Mouse (Mus musculus) heart, embryonic 12.5 days (tissue): Measurements from ENCODE around the gene Mmel1. TPM values are rescaled to one million over a fixed set of nuclear protein-coding genes. Genes with fewer than 3 reads are reported as not detected.

Source experiments
- ATAC-seq: fragments of 200-750 bp; cut with Nextera tagmentation; 2 replicates; pipeline ENCODE4 v1.8.0; 2017; ENCODE audit warnings: moderate TSS enrichment, moderate library complexity; ENCODE audit not compliant: insufficient number of reproducible peaks, low FRiP score
- H3K27ac ChIP-seq: fragments of 300-500 bp; sonication (generic); 2 replicates; pipeline ENCODE4 v1.5.1; 2016; ENCODE audit warnings: mild to moderate bottlenecking, moderate library complexity; ENCODE audit not compliant: poor library complexity, severe bottlenecking
- H3K27me3 ChIP-seq: fragments of 300-500 bp; sonication (generic); replicated peaks from 2 replicates; pipeline ENCODE4 v1.6.1; 2016; ENCODE audit warnings: mild to moderate bottlenecking, moderate library complexity
- H3K36me3 ChIP-seq: fragments of 300-500 bp; sonication (generic); 2 replicates; pipeline ENCODE4 v1.6.1; 2016; ENCODE audit warnings: mild to moderate bottlenecking, moderate library complexity
- H3K4me1 ChIP-seq: fragments of 300-500 bp; sonication (generic); replicated peaks from 2 replicates; pipeline ENCODE4 v1.6.1; 2016; ENCODE audit warnings: mild to moderate bottlenecking
- H3K4me2 ChIP-seq: fragments of 300-500 bp; sonication (generic); 2 replicates; pipeline ENCODE4 v1.6.1; 2016; ENCODE audit warnings: mild to moderate bottlenecking, moderate library complexity
- H3K4me3 ChIP-seq: fragments of 300-500 bp; sonication (generic); 2 replicates; pipeline ENCODE4 v1.5.1; 2016; ENCODE audit warnings: mild to moderate bottlenecking
- H3K9ac ChIP-seq: fragments of 300-500 bp; sonication (generic); 2 replicates; pipeline ENCODE4 v1.6.1; 2016; ENCODE audit warnings: mild to moderate bottlenecking, moderate library complexity
- H3K9me3 ChIP-seq: fragments of 300-500 bp; sonication (generic); replicated peaks from 2 replicates; pipeline ENCODE4 v1.6.1; 2016; ENCODE audit warnings: mild to moderate bottlenecking, moderate library complexity
- WGBS: fragments of 180-500 bp; shearing (Covaris S2); methylation state at CpG from one replicate; pipeline ENCODE4 v1.1.7; 2016; 5-methylcytosine and 5-hydroxymethylcytosine counted together
- polyA plus RNA-seq: library from polyadenylated mRNA; unstranded; fragments of >200 nt; fragmentation: Nextera tagmentation; extraction: Ambion mirVana; gene quantifications from 2 replicates; pipeline ENCODE4 v1.2.1, GENCODE M21; 2016

Gene Mmel1
- polyA plus RNA-seq, 1 experiment from 2014 or later = 0.20 TPM

DNA sequence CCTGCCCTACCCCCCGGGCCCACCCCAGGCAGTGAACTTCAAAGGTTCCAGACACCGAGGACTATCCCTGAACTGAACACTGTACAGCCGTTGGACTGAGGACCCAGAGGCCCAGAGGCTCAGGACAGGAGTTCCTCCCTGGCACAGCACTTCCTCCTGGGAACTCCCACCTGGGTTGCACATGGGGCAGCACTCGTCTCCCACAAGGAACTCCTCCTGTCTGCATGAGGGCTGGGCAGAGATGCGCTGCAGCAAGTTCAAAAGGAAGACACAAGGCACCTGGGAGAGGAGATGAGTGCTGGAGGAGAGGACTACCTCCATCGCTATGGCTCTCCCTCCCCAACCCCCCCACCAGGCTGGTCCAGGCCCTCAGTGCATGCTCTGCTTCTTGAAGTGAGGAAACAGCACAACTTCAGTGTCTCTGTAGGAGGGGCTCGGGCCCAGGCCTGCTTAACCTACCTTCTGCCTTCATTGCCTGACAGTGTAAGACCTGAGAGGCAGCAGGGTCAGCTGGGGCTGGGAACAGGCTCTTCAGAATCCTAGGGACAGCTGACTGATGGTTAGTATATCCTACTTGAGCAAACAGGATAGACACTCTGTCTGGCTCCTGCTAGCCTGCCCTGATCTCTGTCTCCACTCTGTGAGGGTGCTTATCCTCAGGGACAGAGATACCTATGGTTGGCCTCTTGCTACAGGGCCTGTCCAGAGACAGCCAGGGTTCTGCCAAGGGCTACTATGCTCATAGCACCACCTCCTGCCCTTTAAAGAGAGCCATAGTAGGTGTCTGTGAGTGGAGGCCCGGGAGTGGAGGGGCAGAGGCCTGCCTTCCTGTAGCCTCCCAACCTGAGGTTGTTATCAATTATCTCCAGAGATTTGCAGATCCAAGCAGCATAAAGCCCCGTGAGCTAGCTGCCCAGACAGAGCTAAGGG is 57.8 kb downstream of the Mmel1 start:
- Histone ChIP-seq H3K36me3 (no peaks in the 10 kb centered on the region), H3K4me3 (peak overlapping the region; percentile 22), H3K9ac (peak overlapping the region; percentile 52), H3K4me2 (peak overlapping the region; percentile 46), H3K27me3 (no peaks in the 10 kb centered on the region; the same call in 1 of the 2 replicates), H3K4me1 (peaks cover 21% of the 10 kb centered on the region), H3K9me3 (0 out of 2 replicates have a peak, but pooled peaks cover 4% of the 10 kb centered on the region), H3K27ac (peak overlapping the region; percentile 1; the same call in 1 of the 2 replicates)
- WGBS = 55% methylated on average over 9 of the region's 9 CpGs
- ATAC-seq = peak; percentile 44

DNA sequence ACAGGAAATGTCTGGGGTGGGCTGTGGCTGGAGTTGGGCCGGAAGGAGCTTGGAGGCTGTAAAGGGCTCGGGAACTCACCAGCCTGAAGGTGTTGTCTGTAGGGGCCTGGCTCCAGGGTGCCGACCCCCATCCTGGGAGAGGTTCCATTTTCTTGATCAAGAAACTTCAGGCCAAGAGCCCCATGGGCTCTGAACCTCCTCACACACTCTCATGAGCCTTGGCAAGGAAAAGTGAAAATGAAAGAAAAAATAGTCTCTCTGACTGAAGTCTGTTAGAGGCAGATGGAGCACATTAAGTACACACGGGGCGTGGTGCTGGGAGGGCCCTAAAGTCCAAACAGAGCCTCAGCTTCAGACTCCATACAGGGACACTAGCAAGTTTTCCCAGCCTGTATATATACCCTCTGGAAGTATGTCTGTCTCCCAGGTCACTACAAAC is 58.5 kb downstream of the Mmel1 start:
- peak; percentile 65; the same call in 1 of the 2 replicates for ATAC-seq
- Histone ChIP-seq H3K27ac (peak overlapping the region; percentile 19; the same call in 1 of the 2 replicates), H3K4me1 (peaks cover 21% of the 10 kb centered on the region), H3K36me3 (no peaks in the 10 kb centered on the region), H3K9ac (no peak overlapping the region; the same call in 1 of the 2 replicates), H3K9me3 (0 out of 2 replicates have a peak, but pooled peaks cover 4% of the 10 kb centered on the region), H3K4me3 (peak overlapping the region; percentile 22), H3K4me2 (peak overlapping the region; percentile 46), H3K27me3 (peaks cover 6% of the 10 kb centered on the region; the same call in 1 of the 2 replicates)
- 42% methylated on average over 5 of the region's 5 CpGs for WGBS

DNA sequence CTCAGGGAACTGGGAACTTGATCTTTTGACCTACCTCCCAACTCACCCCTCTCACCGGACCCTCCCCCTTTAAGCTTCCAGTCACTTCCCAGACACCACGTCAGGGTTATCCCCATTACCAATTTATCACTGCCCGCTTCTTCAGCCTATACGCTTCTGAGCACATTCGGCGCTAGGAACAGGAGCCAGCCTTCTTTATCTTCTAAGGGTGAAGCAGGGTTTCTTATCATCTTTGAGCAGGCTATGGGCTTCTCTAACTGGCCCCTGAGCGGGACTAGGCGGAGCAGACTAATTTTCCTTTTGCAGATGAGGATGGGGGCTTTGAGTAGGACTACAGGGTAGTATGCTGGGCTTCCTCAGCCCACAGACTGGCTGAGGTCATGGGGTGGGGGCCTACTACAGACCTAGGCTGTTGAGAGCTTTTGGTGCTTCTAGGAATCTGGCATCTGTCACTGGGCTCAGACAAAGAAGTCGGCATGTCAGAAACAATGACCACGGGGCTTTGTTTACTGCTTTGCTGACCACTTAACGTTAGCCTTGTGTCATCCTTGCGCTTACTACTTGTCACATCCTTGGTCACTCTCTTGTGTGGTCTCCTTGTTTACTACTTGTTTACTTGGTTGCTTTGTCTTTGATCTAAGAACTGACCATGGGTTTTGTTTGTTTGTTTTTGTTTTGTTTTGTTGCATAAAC is 59.2 kb downstream of the Mmel1 start, which contains the start of gene Tnfrsf14:
Tnfrsf14 (minus strand) TSS at position 169 of the 693 bp plus-strand sequence.
- Histone ChIP-seq H3K36me3 (no peaks in the 10 kb centered on the region), H3K27ac (peak within 1 kb of the TSS; percentile 30), H3K9me3 (0 out of 2 replicates have a peak, but pooled peaks cover 4% of the 10 kb centered on the region), H3K27me3 (peaks cover 10% of the 10 kb centered on the region; the same call in 1 of the 2 replicates), H3K4me3 (peak within 1 kb of the TSS; percentile 22), H3K4me2 (peak within 1 kb of the TSS; percentile 46), H3K9ac (peak within 1 kb of the TSS; percentile 52), H3K4me1 (peaks cover 21% of the 10 kb centered on the region)
- ATAC-seq = peak; percentile 88
- 14% methylated on average over 12 of the region's 12 CpGs for WGBS

DNA sequence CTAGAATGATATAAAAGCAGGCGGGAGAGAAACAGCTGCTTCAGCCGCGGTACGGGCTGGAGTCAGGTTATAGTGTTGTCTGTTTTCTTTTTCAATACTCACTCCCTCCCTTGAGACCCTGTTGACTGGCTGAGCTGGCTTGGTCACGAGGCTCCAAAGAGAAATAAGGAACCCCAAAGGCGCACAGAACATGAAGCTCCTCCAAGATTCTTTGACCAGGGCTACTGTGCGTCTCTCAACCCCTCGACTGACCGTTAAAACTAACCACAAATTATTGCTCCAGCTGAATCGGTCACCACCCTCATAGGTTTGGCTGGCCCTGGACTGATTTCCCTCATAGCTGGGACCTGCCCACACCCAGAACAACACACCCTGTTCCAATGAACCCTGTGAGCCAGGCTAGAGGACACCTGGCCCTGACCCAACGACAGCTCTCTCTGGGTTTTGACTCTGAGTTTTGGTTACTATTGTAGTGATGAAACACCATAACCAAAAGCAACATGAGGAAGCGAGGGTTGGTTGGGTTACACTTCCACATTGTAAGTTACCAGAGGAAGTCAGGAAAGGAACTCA is 59.8 kb downstream of the Mmel1 start:
- Histone ChIP-seq H3K27me3 (peaks cover 15% of the 10 kb centered on the region), H3K9ac (no peak overlapping the region), H3K4me1 (peaks cover 21% of the 10 kb centered on the region), H3K4me2 (0 out of 2 replicates have a peak overlapping the region, but pooled peaks have one; percentile 17), H3K9me3 (no peaks in the 10 kb centered on the region), H3K36me3 (no peaks in the 10 kb centered on the region), H3K4me3 (no peak overlapping the region), H3K27ac (peak overlapping the region; percentile 30)
- ATAC-seq = peak; percentile 72
- 70% methylated on average over 12 of the region's 12 CpGs for WGBS

DNA sequence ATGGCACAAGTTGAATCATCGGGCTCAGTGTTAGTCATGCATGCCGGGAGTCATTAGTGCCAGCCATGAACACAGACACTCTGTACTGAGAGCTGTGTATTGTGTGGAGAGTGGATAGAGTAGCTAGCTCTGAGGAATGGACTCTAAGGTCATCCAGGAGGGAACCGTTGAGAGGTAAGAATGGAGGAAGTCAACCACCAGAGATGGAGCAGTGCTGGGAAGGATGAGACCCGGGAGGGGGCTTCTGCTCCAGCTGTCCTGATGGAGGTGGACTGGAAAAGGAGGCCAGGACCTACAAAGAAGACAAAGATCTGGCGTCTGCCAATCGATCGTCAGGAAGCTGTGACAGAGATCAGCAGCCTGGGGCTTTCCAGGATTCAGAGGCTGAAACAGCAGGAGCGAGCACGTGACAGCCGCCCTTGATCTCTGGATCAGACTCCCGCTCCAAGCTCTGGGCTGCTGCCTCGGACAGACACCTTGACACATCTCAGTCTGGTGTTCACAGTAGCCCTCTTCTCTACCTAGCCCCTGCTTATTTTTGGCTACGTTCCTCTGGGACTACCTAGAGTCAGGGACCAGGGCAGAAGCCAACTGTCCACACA is 64.0 kb downstream of the Mmel1 start:
- ATAC-seq = no peak
- peaks cover 4% of the 10 kb centered on the region for H3K4me1 ChIP-seq
- H3K36me3 ChIP-seq = no peaks in the 10 kb centered on the region
- no peak overlapping the region for H3K9ac ChIP-seq
- H3K27ac ChIP-seq = no peak overlapping the region
- no peaks in the 10 kb centered on the region for H3K9me3 ChIP-seq
- 38% methylated on average over 13 of the region's 13 CpGs for WGBS
- H3K4me3 ChIP-seq = no peak overlapping the region
- no peak overlapping the region for H3K4me2 ChIP-seq
- H3K27me3 ChIP-seq = peaks cover 22% of the 10 kb centered on the region

- 72% methylated on average over 2 of the region's 2 CpGs for WGBS
- H3K4me1 ChIP-seq = no peaks in the 10 kb centered on the region
- H3K4me2 ChIP-seq = no peak overlapping the region
- H3K36me3 ChIP-seq = no peaks in the 10 kb centered on the region
- no peak overlapping the region for H3K27ac ChIP-seq
- no peaks in the 10 kb centered on the region for H3K9me3 ChIP-seq
- H3K4me3 ChIP-seq = no peak overlapping the region
- peaks cover 22% of the 10 kb centered on the region for H3K27me3 ChIP-seq
- H3K9ac ChIP-seq = no peak overlapping the region
- no peak for ATAC-seq
These were observed 65.4 kb downstream of the Mmel1 start for GRCm38 (mm10) chr4:154934800-154935199.

- Histone ChIP-seq H3K9me3 (no peaks in the 10 kb centered on the region), H3K4me3 (no peak overlapping the region), H3K4me2 (no peak overlapping the region), H3K27ac (no peak overlapping the region), H3K4me1 (no peaks in the 10 kb centered on the region), H3K27me3 (peaks cover 22% of the 10 kb centered on the region), H3K36me3 (no peaks in the 10 kb centered on the region), H3K9ac (no peak overlapping the region)
- 72% methylated on average over 7 of the region's 7 CpGs for WGBS
- ATAC-seq = no peak
These were observed 66.4 kb downstream of the Mmel1 start for GRCm38 (mm10) chr4:154935788-154936187.

- peaks cover 22% of the 10 kb centered on the region for H3K27me3 ChIP-seq
- WGBS = 62% methylated on average over 8 of the region's 8 CpGs
- H3K9me3 ChIP-seq = no peaks in the 10 kb centered on the region
- no peak overlapping the region for H3K4me2 ChIP-seq
- no peaks in the 10 kb centered on the region for H3K4me1 ChIP-seq
- ATAC-seq = no peak
- H3K36me3 ChIP-seq = no peaks in the 10 kb centered on the region
- no peak overlapping the region for H3K4me3 ChIP-seq
- H3K9ac ChIP-seq = no peak overlapping the region
- H3K27ac ChIP-seq = no peak overlapping the region
These were observed 67.3 kb downstream of the Mmel1 start for GRCm38 (mm10) chr4:154936542-154937255.

DNA sequence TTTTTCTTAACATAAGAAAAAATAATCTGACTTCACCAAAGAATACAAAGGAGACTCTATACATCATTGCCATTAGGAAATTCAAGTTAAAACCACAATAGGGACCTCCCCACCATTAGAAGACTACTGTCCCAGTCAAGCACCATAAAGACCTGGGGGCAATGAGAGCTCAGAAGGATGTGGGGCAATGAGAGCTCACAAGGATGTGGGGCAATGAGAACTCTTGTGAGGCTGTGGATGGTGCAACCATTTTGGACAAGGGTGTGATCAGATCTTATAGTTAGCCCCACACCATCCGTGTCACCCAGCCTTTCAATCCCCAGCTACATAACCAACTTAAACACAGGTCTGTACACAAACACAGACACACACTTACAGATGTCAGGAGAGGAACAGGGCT is 68.4 kb downstream of the Mmel1 start:
- 73% methylated on average over 1 of the region's 1 CpGs for WGBS
- H3K4me3 ChIP-seq = no peak overlapping the region
- H3K27me3 ChIP-seq = peaks cover 18% of the 10 kb centered on the region
- no peak overlapping the region for H3K27ac ChIP-seq
- no peak overlapping the region for H3K4me2 ChIP-seq
- ATAC-seq = no peak
- no peaks in the 10 kb centered on the region for H3K4me1 ChIP-seq
- H3K9me3 ChIP-seq = no peaks in the 10 kb centered on the region
- H3K36me3 ChIP-seq = no peaks in the 10 kb centered on the region
- no peak overlapping the region for H3K9ac ChIP-seq

DNA sequence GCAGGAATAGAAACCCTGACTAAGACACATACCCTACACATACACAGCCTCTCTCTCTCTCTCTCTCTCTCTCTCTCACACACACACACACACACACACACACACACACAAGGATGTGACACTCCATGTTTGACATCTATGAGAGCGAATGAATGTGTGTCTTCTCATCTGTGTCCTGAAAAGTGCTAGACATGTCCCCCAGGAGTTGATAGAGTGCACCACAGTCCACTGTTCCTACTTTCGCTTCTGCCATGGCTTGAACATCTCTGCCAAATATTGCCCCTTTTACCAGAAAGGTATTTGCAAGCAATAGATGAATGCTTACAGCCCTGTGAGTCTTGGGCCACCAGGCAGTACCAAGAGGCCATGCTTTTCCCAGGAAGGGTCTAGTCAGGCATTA is 70.8 kb downstream of the Mmel1 start:
- no peak for ATAC-seq
- Histone ChIP-seq H3K4me1 (no peaks in the 10 kb centered on the region), H3K9ac (no peak overlapping the region), H3K27me3 (no peaks in the 10 kb centered on the region; the same call in 1 of the 2 replicates), H3K4me2 (no peak overlapping the region), H3K9me3 (no peaks in the 10 kb centered on the region), H3K36me3 (no peaks in the 10 kb centered on the region), H3K27ac (no peak overlapping the region), H3K4me3 (no peak overlapping the region)
- WGBS = 82% methylated on average over 2 of the region's 2 CpGs
